Mouse (Mus musculus): ENCODE results near the gene Ptp4a2. TPM values are rescaled to one million over a fixed set of nuclear protein-coding genes. Genes with fewer than 3 reads are reported as not detected.
"Not testable (repeated sequence)": the region's sequence is repeated elsewhere in the genome, so short reads cannot be mapped to it uniquely, and the experiment has no call there.

Ptp4a2 gene
- 100 to 1,000 TPM; 556 to 584 TPM for total RNA-seq (2021)
- long read RNA-seq, experiment 1, transcript Ptp4a2-207 (6 exons, 3,382 nt): minor isoform, 48 of 632 reads
- long read RNA-seq, experiment 1, transcript Ptp4a2-201 (6 exons, 3,646 nt): major isoform, 128 of 632 reads
- long read RNA-seq, experiment 1, partial matches to known transcripts: 429 of 632 reads
- long read RNA-seq, experiment 1, other reads (novel, unspliced or antisense): 27 of 632 reads
- long read RNA-seq, experiment 2, transcript Ptp4a2-207 (6 exons, 3,382 nt): minor isoform, 116 of 606 reads
- long read RNA-seq, experiment 2, transcript Ptp4a2-201 (6 exons, 3,646 nt): major isoform, 163 of 606 reads
- long read RNA-seq, experiment 2, partial matches to known transcripts: 71 of 606 reads
- long read RNA-seq, experiment 2, other reads (novel, unspliced or antisense): 256 of 606 reads

GRCm38 (mm10) chr4:129810798-129811604 lies at the start of gene Ptp4a2:
Gene Ptp4a2, plus strand, starts transcription at chr4:129811219.
- peak; percentile 68 for DNase-seq

DNA sequence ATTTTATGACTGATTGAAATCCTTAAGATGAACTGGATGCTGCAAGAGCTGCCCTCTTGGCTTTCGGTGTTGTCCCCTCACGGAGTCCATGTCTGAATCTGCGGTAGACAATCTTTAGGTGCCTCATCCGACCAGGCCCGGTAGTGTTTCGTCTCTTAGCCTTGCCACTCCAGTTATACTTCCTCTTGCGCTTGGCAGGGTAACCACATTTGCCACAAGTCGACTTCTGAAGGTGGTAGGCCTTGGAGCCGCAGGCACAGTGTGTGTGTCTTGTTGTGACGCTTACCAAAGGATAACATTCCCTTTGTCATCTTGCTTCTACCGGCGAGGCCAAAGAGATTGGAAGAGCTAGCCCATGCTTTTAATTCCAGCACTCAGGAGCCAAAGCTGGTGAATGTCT lies 49.4 kb upstream of the Ptp4a2 start:
- DNase-seq: no peak

DNA sequence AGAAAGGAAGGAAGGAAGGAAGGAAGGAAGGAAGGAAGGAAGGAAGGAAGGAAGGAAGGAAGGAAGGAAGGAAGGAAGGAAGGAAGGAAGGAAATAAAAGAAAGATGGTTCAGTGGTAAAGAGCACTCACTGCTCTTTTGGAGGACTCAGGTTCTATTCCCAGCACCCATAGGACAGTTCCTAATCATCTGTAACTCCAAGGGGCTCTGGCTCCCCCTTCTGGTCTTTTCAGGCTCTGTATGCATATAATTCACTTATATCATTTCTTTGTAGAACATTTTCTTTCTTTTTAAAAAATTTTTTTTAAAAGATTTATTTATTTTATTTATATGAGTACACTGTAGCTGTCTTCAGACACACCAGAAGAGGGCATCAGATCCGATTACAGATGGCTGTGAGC lies 48.5 kb upstream of the Ptp4a2 start:
- not testable (repeated sequence) for DNase-seq

DNA sequence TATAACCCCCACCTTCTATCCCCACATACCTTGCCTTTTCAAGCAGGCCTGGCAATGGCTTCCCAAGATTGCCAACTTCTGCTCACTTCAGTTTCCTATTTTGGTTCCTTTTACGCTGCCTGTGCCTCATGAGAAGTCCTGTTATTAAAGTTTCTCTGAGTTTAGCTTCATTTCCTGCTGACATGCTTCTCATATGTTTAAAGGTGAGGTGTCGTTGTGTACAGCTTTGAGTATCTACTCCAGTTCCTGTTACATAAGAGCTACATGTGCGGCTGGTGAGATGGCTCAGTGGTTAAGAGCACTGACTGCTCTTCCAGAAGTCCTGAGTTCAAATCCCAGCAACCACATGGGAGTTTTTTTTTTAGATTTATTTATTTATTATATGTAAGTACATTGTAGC lies 45.7 kb upstream of the Ptp4a2 start:
- DNase-seq: no peak

DNA sequence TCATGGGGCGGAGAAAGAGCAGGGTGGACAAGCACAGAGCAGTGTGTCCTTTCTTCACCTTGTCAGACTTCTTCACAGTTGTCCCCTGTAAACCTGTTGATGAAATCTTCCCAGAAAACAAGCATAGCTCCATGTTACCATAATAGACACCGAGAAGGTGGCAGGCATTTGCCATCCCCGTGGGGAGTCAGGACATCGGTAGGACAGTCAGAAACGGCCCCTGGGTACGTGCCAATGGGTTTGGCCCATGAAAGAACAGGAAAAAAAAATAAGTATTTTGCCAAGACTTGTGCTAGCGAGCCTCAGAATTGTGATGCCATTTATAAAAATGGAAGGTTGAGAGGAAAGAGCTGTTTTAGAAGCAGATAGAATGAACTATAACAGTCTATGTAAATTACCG lies 43.2 kb upstream of the Ptp4a2 start:
- DNase-seq: no peak

DNA sequence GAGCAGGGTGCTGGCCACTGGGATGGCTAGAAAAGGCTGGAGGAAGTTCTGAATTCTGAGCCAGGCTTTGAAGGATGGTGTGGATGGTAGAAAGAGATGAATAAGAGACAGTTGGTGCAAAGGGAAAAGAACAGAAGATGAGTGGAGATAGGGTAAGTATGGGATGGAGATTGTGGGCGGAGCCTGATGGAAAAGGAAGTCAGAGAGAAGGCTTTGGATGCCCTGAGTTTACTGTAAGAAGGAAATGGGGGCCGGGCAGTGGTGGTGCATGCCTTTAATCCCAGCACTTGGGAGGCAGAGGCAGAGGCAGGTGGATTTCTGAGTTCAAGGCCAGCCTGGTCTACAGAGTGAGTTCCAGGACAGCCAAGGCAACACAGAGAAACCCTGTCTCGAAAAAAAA lies 42.3 kb upstream of the Ptp4a2 start:
- not testable (repeated sequence) for DNase-seq

- DNase-seq: no peak
Observed at GRCm38 (mm10) chr4:129770600-129770999, 40.4 kb upstream of the Ptp4a2 start.

DNA sequence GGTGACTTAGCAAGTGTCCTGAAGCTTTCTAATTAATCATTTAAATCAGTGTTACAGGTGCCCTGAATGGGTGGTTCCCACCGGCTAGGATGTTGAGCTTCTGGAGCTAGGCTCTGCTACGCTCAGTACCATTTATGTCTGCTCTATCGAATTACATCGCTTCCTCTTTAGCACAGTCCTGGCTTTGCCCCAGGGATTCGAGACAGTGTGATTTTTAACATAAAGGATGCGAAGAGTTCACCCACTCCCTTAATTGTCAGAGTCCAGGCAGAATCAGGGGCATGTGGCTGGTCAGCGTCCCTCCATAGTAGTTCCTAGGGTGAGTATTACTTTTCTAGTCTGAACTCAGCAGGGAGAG lies 39.7 kb upstream of the Ptp4a2 start:
- DNase-seq: no peak

- DNase-seq: peak; percentile 56
Observed at GRCm38 (mm10) chr4:129771672-129772521, 39.1 kb upstream of the Ptp4a2 start.

DNA sequence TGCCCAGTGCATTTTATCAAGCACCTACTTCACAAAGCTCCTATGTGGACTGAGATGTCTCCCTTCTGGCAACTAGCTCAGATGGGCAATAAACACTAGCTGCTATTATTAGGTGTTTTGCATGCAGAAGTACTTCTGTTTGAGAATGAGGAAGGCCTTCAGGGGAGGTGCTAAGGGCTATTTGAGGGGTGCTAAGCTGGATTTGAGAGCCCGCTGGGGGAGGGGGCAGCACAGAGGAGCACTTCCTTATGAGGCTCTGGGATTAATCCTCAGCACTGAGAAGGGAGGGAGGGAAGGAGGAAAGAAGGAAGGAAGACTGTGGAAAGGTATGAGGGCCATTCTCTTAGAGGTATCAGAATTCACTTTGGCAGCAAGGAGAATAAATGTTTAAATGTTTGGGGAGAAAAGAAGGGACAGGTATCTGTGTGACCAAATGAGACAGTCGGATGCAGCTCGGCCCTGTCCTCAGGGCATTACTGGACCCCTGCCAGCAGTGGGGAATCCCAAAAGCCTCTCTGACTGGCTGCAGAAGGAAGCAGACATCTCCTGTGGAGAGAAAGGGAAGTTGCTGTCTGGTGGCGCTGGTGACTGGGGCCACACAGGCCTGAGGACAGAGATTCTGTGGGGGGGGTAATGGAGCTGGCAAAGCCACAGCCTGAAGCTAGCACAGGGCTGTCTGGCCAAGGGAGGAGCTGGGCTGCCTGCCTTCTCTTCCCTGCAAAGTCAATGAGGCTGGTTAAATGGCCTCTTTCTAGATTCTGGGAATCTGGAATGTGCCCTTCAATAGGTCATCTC lies 28.9 kb upstream of the Ptp4a2 start:
- DNase-seq: peak; percentile 40

GRCm38 (mm10) chr4:129782857-129783331 lies 28.1 kb upstream of the Ptp4a2 start:
- DNase-seq: peak; percentile 10

- no peak for DNase-seq
Observed at GRCm38 (mm10) chr4:129783506-129783905, 27.5 kb upstream of the Ptp4a2 start.

DNA sequence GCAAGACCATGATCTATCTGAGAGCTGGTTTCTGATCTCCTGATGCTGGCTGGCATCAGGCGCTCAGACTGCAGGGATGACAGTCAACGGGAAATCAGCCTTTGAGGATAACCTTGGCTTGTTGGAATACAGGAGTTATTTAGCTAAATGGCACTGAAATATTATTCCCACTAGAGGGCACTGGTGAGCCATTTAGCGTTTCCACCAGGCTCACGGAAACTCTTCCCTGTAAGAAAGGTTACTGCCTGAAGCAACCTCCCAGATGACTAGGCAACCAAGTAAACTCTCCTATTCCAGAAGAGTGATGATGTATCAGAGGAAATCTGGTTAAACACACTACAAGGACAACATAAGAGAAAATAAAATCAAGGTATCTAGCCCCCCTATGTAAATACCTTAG lies 25.8 kb upstream of the Ptp4a2 start:
- peak; percentile 56 for DNase-seq

DNA sequence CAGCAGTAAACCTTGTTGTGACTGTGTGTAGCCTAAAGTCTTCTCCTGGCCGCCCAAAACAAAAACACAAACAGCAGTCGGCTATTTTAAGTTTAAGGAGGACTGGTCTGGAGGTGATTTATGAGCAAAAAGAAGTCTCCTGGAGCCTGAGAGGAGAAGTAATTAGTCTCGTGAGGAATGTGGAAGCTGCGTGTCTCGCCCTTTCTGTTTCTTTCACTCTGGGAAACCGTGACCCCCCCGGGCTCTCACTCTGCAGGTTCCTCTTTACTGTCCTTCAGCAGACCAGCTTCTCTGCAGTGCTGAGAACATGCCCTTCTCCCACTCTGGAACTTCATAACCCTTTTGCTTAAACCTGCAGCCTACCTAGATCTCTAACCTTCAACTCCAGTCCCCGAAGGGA lies 22.3 kb upstream of the Ptp4a2 start:
- DNase-seq: peak; percentile 10

DNA sequence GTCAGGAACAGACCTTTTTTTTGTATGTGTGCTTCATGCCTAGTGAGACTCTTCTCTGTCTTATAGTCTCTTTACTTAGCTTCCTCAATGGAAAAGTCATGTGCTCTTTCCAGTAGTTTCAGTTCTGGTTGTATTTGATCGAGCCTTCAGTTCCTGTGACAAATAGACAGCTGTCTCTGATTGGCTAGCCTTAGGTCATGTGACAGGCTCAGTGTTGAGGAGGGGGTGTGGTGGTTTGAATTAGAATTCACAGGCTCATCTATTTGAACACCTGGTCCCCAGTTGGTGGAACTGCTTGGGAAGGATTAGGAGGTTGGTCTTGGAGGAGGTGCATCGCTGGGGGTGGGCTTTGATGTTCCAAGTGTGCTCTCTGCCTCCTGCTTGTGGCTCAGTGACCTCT lies 21.4 kb upstream of the Ptp4a2 start:
- DNase-seq: no peak

DNA sequence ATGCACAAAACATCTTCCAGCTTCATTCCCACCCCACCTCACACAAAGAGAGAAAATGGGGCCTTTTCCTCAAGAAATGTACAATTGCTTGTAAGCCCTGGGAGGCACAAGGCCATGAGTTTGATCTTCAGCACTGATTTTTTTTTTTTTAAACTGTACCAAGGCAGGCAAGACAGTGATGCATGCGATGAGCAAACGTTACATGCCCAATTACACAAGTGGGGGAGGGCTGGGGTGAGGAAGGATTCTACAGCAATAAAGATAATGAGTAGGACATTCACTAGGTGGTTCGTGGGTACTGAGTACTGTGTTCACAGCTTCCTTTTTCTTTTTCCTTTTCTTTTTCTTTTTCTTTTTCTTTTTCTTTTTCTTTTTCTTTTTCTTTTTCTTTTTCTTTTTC lies 20.5 kb upstream of the Ptp4a2 start:
- no peak for DNase-seq

DNA sequence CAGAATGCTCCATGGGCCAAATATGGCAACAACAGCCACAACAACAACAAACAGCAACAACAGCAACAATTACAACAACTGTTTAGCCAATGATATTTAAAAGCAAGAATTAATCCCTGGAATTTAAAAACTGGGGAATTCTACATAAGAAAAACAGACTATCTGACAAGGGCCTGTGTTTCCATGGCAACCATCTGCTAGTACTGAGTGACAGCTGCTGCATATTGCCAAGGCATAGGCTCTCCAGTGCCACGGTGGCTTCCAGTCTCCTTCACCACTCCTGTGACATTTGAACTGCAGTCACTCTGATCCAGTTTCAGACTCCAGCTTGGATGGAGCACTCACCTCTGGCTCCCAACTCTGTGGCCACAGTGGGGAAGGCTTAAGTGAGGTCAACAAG lies 19.6 kb upstream of the Ptp4a2 start:
- peak; percentile 12 for DNase-seq

GRCm38 (mm10) chr4:129792666-129793202 lies 18.3 kb upstream of the Ptp4a2 start:
- no peak for DNase-seq

- DNase-seq: no peak
Observed at GRCm38 (mm10) chr4:129793713-129794329, 17.2 kb upstream of the Ptp4a2 start.

DNA sequence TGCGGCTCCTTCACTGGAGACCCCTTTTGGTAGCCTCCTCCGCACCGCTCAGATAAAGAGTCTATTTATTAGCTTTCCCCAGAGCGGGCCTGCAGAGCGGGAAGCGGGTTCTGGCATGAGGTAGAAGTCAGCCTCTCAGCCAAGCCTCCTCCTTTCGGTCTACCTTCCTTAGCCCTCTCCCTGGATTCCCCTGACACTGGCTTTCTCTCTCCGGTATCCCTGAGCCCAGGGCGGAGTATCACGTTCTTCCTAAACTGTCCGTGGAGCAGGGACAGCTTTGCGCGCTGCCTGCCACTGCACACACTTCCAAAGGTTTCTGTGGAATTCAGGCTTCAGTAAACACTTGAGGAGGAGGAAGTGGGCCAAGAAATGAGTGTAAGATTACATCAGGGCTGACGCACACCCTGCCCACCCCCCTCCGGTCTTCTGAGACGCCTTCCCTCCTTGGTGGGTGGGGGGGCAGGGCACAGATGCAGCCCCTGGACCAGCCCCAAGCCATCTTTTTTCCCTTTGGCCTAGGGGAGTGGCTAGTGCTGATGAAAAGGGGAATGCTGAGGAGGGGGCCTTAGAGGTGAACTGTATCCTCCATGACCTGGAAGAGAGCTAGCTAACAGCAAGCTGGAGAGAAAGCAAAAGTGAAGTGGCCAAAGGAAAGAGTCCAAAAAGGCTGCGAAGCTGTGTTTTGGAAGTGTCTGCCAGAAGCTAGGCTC lies 15.7 kb upstream of the Ptp4a2 start:
- DNase-seq: peak; percentile 61
